Mouse (Mus musculus): ENCODE measurements around the gene Abhd16a.

Abhd16a gene

GRCm38 (mm10) chr17:35088825-35089644 lies at the start of gene Abhd16a:
TSS of gene Abhd16a (plus strand) at chr17:35089263.
- DNase-seq (ENCODE audit: low spot score in 2 of 2), result peak; percentile 95 to 98

GRCm38 (mm10) chr17:35043794-35044193 lies 45.3 kb upstream of the Abhd16a start:
- DNase-seq (ENCODE audit: low spot score in 2 of 2), result no peak

- no peak for DNase-seq (ENCODE audit: low spot score in 2 of 2)
These were observed 43.9 kb upstream of the Abhd16a start for GRCm38 (mm10) chr17:35044904-35045806.

- DNase-seq (ENCODE audit: low spot score in 2 of 2), result peak in 1 of 2 experiments; percentile 56
These were observed 43.0 kb upstream of the Abhd16a start for GRCm38 (mm10) chr17:35045807-35046680.

GRCm38 (mm10) chr17:35046681-35047455 lies 42.2 kb upstream of the Abhd16a start, which contains the start of gene Msh5:
TSS of gene Msh5 (minus strand) at chr17:35046745.
- peak; percentile 95 to 98 for DNase-seq (ENCODE audit: low spot score in 2 of 2)

GRCm38 (mm10) chr17:35047688-35048087 lies 41.4 kb upstream of the Abhd16a start:
- peak in 1 of 2 experiments; percentile 16 for DNase-seq (ENCODE audit: low spot score in 2 of 2)

- peak in 1 of 2 experiments; percentile 43 for DNase-seq (ENCODE audit: low spot score in 2 of 2)
These were observed 40.7 kb upstream of the Abhd16a start for GRCm38 (mm10) chr17:35048149-35048931.

- peak in 1 of 2 experiments; percentile 26 for DNase-seq (ENCODE audit: low spot score in 2 of 2)
These were observed 40.1 kb upstream of the Abhd16a start for GRCm38 (mm10) chr17:35048932-35049440.

GRCm38 (mm10) chr17:35049561-35050016 lies 39.5 kb upstream of the Abhd16a start, which contains the start of gene Clic1:
TSS of gene Clic1 (plus strand) at chr17:35049966.
- peak; percentile 52 to 70 for DNase-seq (ENCODE audit: low spot score in 2 of 2)

- DNase-seq (ENCODE audit: low spot score in 2 of 2), result peak; percentile 78 to 84
These were observed 38.8 kb upstream of the Abhd16a start for GRCm38 (mm10) chr17:35050126-35050750.

- DNase-seq (ENCODE audit: low spot score in 2 of 2), result peak; percentile 71 to 79
These were observed 37.6 kb upstream of the Abhd16a start for GRCm38 (mm10) chr17:35051156-35052086.

- no peak for DNase-seq (ENCODE audit: low spot score in 2 of 2)
These were observed 36.7 kb upstream of the Abhd16a start for GRCm38 (mm10) chr17:35052271-35052798.

GRCm38 (mm10) chr17:35055691-35056495 lies 33.2 kb upstream of the Abhd16a start:
- DNase-seq (ENCODE audit: low spot score in 2 of 2), result peak in 1 of 2 experiments; percentile 11

- peak in 1 of 2 experiments; percentile 12 for DNase-seq (ENCODE audit: low spot score in 2 of 2)
These were observed 32.0 kb upstream of the Abhd16a start for GRCm38 (mm10) chr17:35057090-35057489.

- DNase-seq (ENCODE audit: low spot score in 2 of 2), result no peak
These were observed 30.7 kb upstream of the Abhd16a start for GRCm38 (mm10) chr17:35058316-35058715.

Data from spleen, postnatal 10 days (tissue).